Mouse (Mus musculus) erythroblast, embryonic 14.5 days (primary cell): ENCODE measurements at regions not wholly inside any gene's neighbourhood (a gene's known extent, or its start where the extent isn't known, plus 50 kb on each side); places are given as distances from the start of the nearest gene placed in this dataset.

Source experiments
- GATA1 ChIP-seq: IDR thresholded peaks from 2 replicates; pipeline ENCODE4 v1.6.1; 2012; ENCODE audit warnings: low read length, inconsistent platforms, mixed read lengths
- TAL1 ChIP-seq: IDR thresholded peaks from 3 replicates; pipeline ENCODE4 v1.6.1; 2012; ENCODE audit warnings: low read length, inconsistent platforms, mixed read lengths

- TF ChIP-seq TAL1 (no peak), GATA1 (no peak)
Observed at GRCm38 (mm10) chr1:137814556-137814955, 361.0 kb downstream of the Ptprc start.
